8 mouse cellular contexts compared by ENCODE assay signal in genomic region chr5:48371890-48372766, GRCm38 (mm10). TPM values are rescaled to one million over a fixed set of nuclear protein-coding genes. Genes with fewer than 3 reads are reported as not detected.
A peak's percentile ranks its signal among the peaks of the same experiment; 100 is the strongest.
DNase-seq lines count a peak whose midpoint lies in the region; ATAC-seq and TF ChIP-seq lines count a peak whose summit lies in the region.

No protein-coding gene starts in this region.

- peak; percentile 100 for ATAC-seq in forebrain, embryonic 11.5 days (replicated peaks; ENCODE audit: low FRiP score)
- ATAC-seq in heart, embryonic 16.5 days (replicated peaks; ENCODE audit: extremely low read depth, insufficient read depth, low FRiP score): peak; percentile 100
- ATAC-seq in liver, embryonic 15.5 days (ENCODE audit: insufficient read depth): peak; percentile 96
- peak; percentile 100 for ATAC-seq in neural tube, embryonic 12.5 days (ENCODE audit: low FRiP score, low read depth)

- peak; percentile 94 for DNase-seq in CH12.LX (ENCODE audit: extremely low read depth)
- peak; percentile 85 for DNase-seq in c-Kit-positive CD71-positive TER-119-negative erythroid progenitor cells, embryonic 14.5 days (ENCODE audit: low read depth)
- peak; percentile 96 for DNase-seq in forebrain, embryonic 11.5 days (ENCODE audit: low spot score)
- peak; percentile 96 to 99 for DNase-seq in kidney, postnatal 36 days
- peak; percentile 94 for DNase-seq in telencephalon, adult 2 months (ENCODE audit: low read depth, low spot score)

- TF ChIP-seq CTCF in CH12.LX (conservative IDR thresholded peaks at IDR 0.05 in 1 of 2, IDR thresholded peaks at IDR 0.05 in 1 of 2; ENCODE audit: low read depth in 2 of 2, low read length in 2 of 2): no peak

- peaks cover 10% of the 10 kb centered on the region for H3K79me2 ChIP-seq in CH12.LX (replicated peaks; ENCODE audit: control insufficient read depth, extremely low read depth, insufficient read depth, poor library complexity, severe bottlenecking)

- no peak for TF ChIP-seq EP300 in CH12.LX (IDR thresholded peaks at IDR 0.05; ENCODE audit: low read length)

- peak; percentile 81 for TF ChIP-seq POLR2A in CH12.LX (IDR thresholded peaks at IDR 0.05; ENCODE audit: low read depth, low read length)

- peaks cover 0 to 15% of the 10 kb centered on the region in 2 experiments; a peak in 1 of 4 replicates for H3K4me1 ChIP-seq in CH12.LX (ENCODE audit: control insufficient read depth in 1 of 2, insufficient read depth in 2 of 2)
- H3K4me1 ChIP-seq in forebrain, embryonic 11.5 days (replicated peaks; ENCODE audit: control insufficient read depth, insufficient read depth, low read length): no peaks in the 10 kb centered on the region; the same call in 1 of the 2 replicates
- H3K4me1 ChIP-seq in heart, embryonic 16.5 days (ENCODE audit: control insufficient read depth, insufficient read depth, low read length): peaks cover 5% of the 10 kb centered on the region
- H3K4me1 ChIP-seq in liver, embryonic 15.5 days (replicated peaks): peaks cover 6% of the 10 kb centered on the region; the same call in 1 of the 2 replicates
- H3K4me1 ChIP-seq in neural tube, embryonic 12.5 days: peaks cover 6% of the 10 kb centered on the region

- dilution Hi-C loops in CH12.LX (cut with MboI; ENCODE audit: extremely low pct_ligation_motif_present, extremely low pct_unique_long_range_greater_than_20kb, low sequenced_read_pairs): no loop called here

- in situ Hi-C loops in CH12.LX (cut with MboI; ENCODE audit: low pct_ligation_motif_present, low pct_unique_long_range_greater_than_20kb, low sequenced_read_pairs): no loop called here

- TF ChIP-seq RAD21 in CH12.LX (IDR thresholded peaks at IDR 0.05; ENCODE audit: low read depth, low read length): no peak

- H3K4me2 ChIP-seq in CH12.LX (ENCODE audit: insufficient read depth, low read depth, poor library complexity, severe bottlenecking): peak overlapping the region; percentile 99
- peak overlapping the region; percentile 50 for H3K4me2 ChIP-seq in forebrain, embryonic 11.5 days (ENCODE audit: low read depth, low read length, severe bottlenecking)
- peak overlapping the region; percentile 88 for H3K4me2 ChIP-seq in heart, embryonic 16.5 days (ENCODE audit: low read depth, low read length)
- H3K4me2 ChIP-seq in liver, embryonic 15.5 days: peak overlapping the region; percentile 81
- peak overlapping the region; percentile 64 for H3K4me2 ChIP-seq in neural tube, embryonic 12.5 days (replicated peaks)

- no peak overlapping the region for H3K27ac ChIP-seq in CH12.LX (ENCODE audit: insufficient read depth, low read depth)
- H3K27ac ChIP-seq in forebrain, embryonic 11.5 days (ENCODE audit: low read depth, low read length): no peak overlapping the region
- peak overlapping the region; percentile 73 for H3K27ac ChIP-seq in heart, embryonic 16.5 days (ENCODE audit: low read length)
- peak overlapping the region; percentile 57; the same call in 1 of the 2 replicates for H3K27ac ChIP-seq in liver, embryonic 15.5 days (replicated peaks)
- no peak overlapping the region for H3K27ac ChIP-seq in neural tube, embryonic 12.5 days

- H3K4me3 ChIP-seq in CH12.LX (replicated peaks in 1 of 3; ENCODE audit: low read depth in 2 of 3, low read length in 2 of 3, poor library complexity in 1 of 3): peak overlapping the region; percentile 74 to 83 (median 81)
- peak overlapping the region; percentile 87 for H3K4me3 ChIP-seq in forebrain, embryonic 11.5 days (ENCODE audit: low read depth, low read length)
- peak overlapping the region; percentile 100 for H3K4me3 ChIP-seq in heart, embryonic 16.5 days (ENCODE audit: low read length)
- H3K4me3 ChIP-seq in liver, embryonic 15.5 days (replicated peaks): peak overlapping the region; percentile 87
- peak overlapping the region; percentile 91 for H3K4me3 ChIP-seq in neural tube, embryonic 12.5 days

- 1% methylated on average over 44 of the region's 44 CpGs for WGBS in forebrain, embryonic 11.5 days
- under 1% methylated on average over 44 of the region's 44 CpGs for WGBS in heart, embryonic 16.5 days
- under 1% methylated on average over 44 of the region's 44 CpGs for WGBS in liver, embryonic 15.5 days (ENCODE audit: insufficient replicate concordance)
- WGBS in neural tube, embryonic 12.5 days: under 1% methylated on average over 44 of the region's 44 CpGs

- peaks cover 12 to 30% of the 10 kb centered on the region in 2 experiments for H3K36me3 ChIP-seq in CH12.LX (replicated peaks in 1 of 2; ENCODE audit: control insufficient read depth in 1 of 2, insufficient read depth in 1 of 2, low read length in 1 of 2)
- H3K36me3 ChIP-seq in forebrain, embryonic 11.5 days (ENCODE audit: control insufficient read depth, insufficient read depth, low read length): no peaks in the 10 kb centered on the region; the same call in 1 of the 2 replicates
- H3K36me3 ChIP-seq in heart, embryonic 16.5 days (ENCODE audit: control insufficient read depth, insufficient read depth): peaks cover 6% of the 10 kb centered on the region
- H3K36me3 ChIP-seq in liver, embryonic 15.5 days (replicated peaks): peaks cover 13% of the 10 kb centered on the region; the same call in 1 of the 2 replicates
- peaks cover 19% of the 10 kb centered on the region for H3K36me3 ChIP-seq in neural tube, embryonic 12.5 days

- H3K9me3 ChIP-seq in CH12.LX (replicated peaks; ENCODE audit: low read length): no peaks in the 10 kb centered on the region
- no peaks in the 10 kb centered on the region for H3K9me3 ChIP-seq in forebrain, embryonic 11.5 days (ENCODE audit: control insufficient read depth, low read length)
- no peaks in the 10 kb centered on the region for H3K9me3 ChIP-seq in heart, embryonic 16.5 days (replicated peaks; ENCODE audit: control insufficient read depth, low read length)
- no peaks in the 10 kb centered on the region for H3K9me3 ChIP-seq in liver, embryonic 15.5 days (replicated peaks)
- no peaks in the 10 kb centered on the region for H3K9me3 ChIP-seq in neural tube, embryonic 12.5 days

- H3K27me3 ChIP-seq in CH12.LX (replicated peaks): no peaks in the 10 kb centered on the region
- H3K27me3 ChIP-seq in forebrain, embryonic 11.5 days (ENCODE audit: control insufficient read depth, insufficient read depth, low read length): no peaks in the 10 kb centered on the region
- no peaks in the 10 kb centered on the region for H3K27me3 ChIP-seq in heart, embryonic 16.5 days (ENCODE audit: control insufficient read depth, insufficient read depth, low read length)
- H3K27me3 ChIP-seq in liver, embryonic 15.5 days: no peaks in the 10 kb centered on the region
- no peaks in the 10 kb centered on the region for H3K27me3 ChIP-seq in neural tube, embryonic 12.5 days (replicated peaks)

- H3K9ac ChIP-seq in CH12.LX (ENCODE audit: insufficient read depth, low read depth): peak overlapping the region; percentile 82
- peak overlapping the region; percentile 84 for H3K9ac ChIP-seq in forebrain, embryonic 11.5 days (ENCODE audit: low read length)
- H3K9ac ChIP-seq in heart, embryonic 16.5 days (ENCODE audit: low read length): peak overlapping the region; percentile 89
- H3K9ac ChIP-seq in liver, embryonic 15.5 days: peak overlapping the region; percentile 70
- H3K9ac ChIP-seq in neural tube, embryonic 12.5 days: peak overlapping the region; percentile 67

TF ChIP-seq in CH12.LX, 34 proteins besides CTCF, POLR2A, EP300 and RAD21:
- TF ChIP-seq CHD2 (IDR thresholded peaks at IDR 0.05; ENCODE audit: low read length): no peak
- TF ChIP-seq KAT2A (IDR thresholded peaks at IDR 0.05; ENCODE audit: insufficient replicate concordance, low read length): peak; percentile 77; the same call in 1 of the 2 replicates
- peak; percentile 99 for TF ChIP-seq SIN3A (IDR thresholded peaks at IDR 0.05; ENCODE audit: low read length)
- TF ChIP-seq MEF2A (IDR thresholded peaks at IDR 0.05; ENCODE audit: borderline replicate concordance, low read depth, low read length): peak; percentile 58
- TF ChIP-seq PAX5 (IDR thresholded peaks at IDR 0.05; ENCODE audit: low read length): no peak
- TF ChIP-seq NELFE (IDR thresholded peaks at IDR 0.05; ENCODE audit: low read depth, low read length): peak; percentile 81
- TF ChIP-seq HCFC1 (IDR thresholded peaks at IDR 0.05; ENCODE audit: low read depth, low read length): peak; percentile 92
- no peak for TF ChIP-seq RCOR1 (conservative IDR thresholded peaks at IDR 0.05; ENCODE audit: low read depth, low read length)
- TF ChIP-seq TBP (conservative IDR thresholded peaks at IDR 0.05; ENCODE audit: low read depth, low read length): 0 out of 2 replicates have a peak, but pooled peaks have one; percentile 42
- 0 out of 2 replicates have a peak, but pooled peaks have one; percentile 33 for TF ChIP-seq E2F4 (IDR thresholded peaks at IDR 0.05; ENCODE audit: insufficient replicate concordance, low read depth, low read length)
- no peak for TF ChIP-seq UBTF (IDR thresholded peaks at IDR 0.05; ENCODE audit: low read depth, low read length)
- TF ChIP-seq ZMIZ1 (IDR thresholded peaks at IDR 0.05; ENCODE audit: low read depth, low read length): peak; percentile 24; the same call in 1 of the 2 replicates
- TF ChIP-seq MAX (IDR thresholded peaks at IDR 0.05; ENCODE audit: low read length): peak; percentile 19; the same call in 1 of the 2 replicates
- no peak for TF ChIP-seq POLR2AphosphoS2 (IDR thresholded peaks at IDR 0.05; ENCODE audit: low read depth, low read length)
- peak; percentile 93 for TF ChIP-seq ELF1 (IDR thresholded peaks at IDR 0.05; ENCODE audit: low read depth, low read length)
- peak; percentile 79 for TF ChIP-seq TCF12 (IDR thresholded peaks at IDR 0.05; ENCODE audit: low read depth, low read length)
- TF ChIP-seq MXI1 (IDR thresholded peaks at IDR 0.05; ENCODE audit: low read depth, low read length): peak; percentile 91
- no peak for TF ChIP-seq USF1 (IDR thresholded peaks at IDR 0.05; ENCODE audit: low read depth, low read length)
- TF ChIP-seq IRF4 (IDR thresholded peaks at IDR 0.05; ENCODE audit: low read depth, low read length): peak; percentile 8; the same call in 1 of the 2 replicates
- TF ChIP-seq ZKSCAN1 (IDR thresholded peaks at IDR 0.05; ENCODE audit: borderline replicate concordance, low read depth, low read length): no peak
- no peak for TF ChIP-seq NRF1 (IDR thresholded peaks at IDR 0.05; ENCODE audit: low read depth, low read length)
TF ChIP-seq in CH12.LX: peak in this region for 13.

RNA-seq across cellular contexts. Expression of gene 5730480H06Rik, which starts 44.4 kb away (rescaled TPM):
- total RNA-seq in CH12.LX (2012; rRNA removed) (10.2 and 11.4 TPM in 2 replicates), CH12.LX (2014; rRNA removed) (26.1 and 28.3 TPM in 2 replicates)
- 26.3 and 29.2 TPM in 2 replicates for polyA plus RNA-seq in CH12.LX (2012; ENCODE audit: insufficient read length, low read depth)
- polyA plus RNA-seq in forebrain, embryonic 11.5 days (2014; fragmentation: Nextera tagmentation; extraction: Ambion mirVana): 26.7 and 33.1 TPM in 2 replicates
- 12.2 and 14.4 TPM in 2 replicates for polyA plus RNA-seq in heart, embryonic 16.5 days (2015; fragmentation: Nextera tagmentation; extraction: Ambion mirVana)
- polyA plus RNA-seq in liver, embryonic 15.5 days (2015; fragmentation: Nextera tagmentation; extraction: Ambion mirVana): 4.8 and 6.2 TPM in 2 replicates
- polyA plus RNA-seq in neural tube, embryonic 12.5 days (2016; fragmentation: Nextera tagmentation; extraction: Ambion mirVana): 25.0 and 26.0 TPM in 2 replicates

Comparison
In these comparisons a context has a peak if more than half of its experiments do, and no peak if none do; other contexts are left out.
1. H3K27ac ChIP-seq: peak in heart, embryonic 16.5 days (single experiment) and liver, embryonic 15.5 days (single experiment); none in CH12.LX (single experiment), forebrain, embryonic 11.5 days (single experiment) and neural tube, embryonic 12.5 days (single experiment).
2. Peak in every context shown above with its lines, with median percentiles within 50 percentile points of each other: DNase-seq, H3K4me2 ChIP-seq, H3K4me3 ChIP-seq, H3K9ac ChIP-seq and ATAC-seq.